Mouse (Mus musculus): ENCODE results near the gene Gm15155. TPM values are rescaled to one million over a fixed set of nuclear protein-coding genes. Genes with fewer than 3 reads are reported as not detected.
"Not testable (repeated sequence)": the region's sequence is repeated elsewhere in the genome, so short reads cannot be mapped to it uniquely, and the experiment has no call there.

Gm15155 gene
- polyA plus RNA-seq, 1 experiment from 2014 or later = not detected

- Histone ChIP-seq H3K4me2 (no peak overlapping the region), H3K27me3 (no peaks in the 10 kb centered on the region), H3K9ac (no peak overlapping the region), H3K4me1 (replicated peaks) (no peaks in the 10 kb centered on the region), H3K27ac (replicated peaks) (no peak overlapping the region), H3K9me3 (replicated peaks) (no peaks in the 10 kb centered on the region), H3K4me3 (replicated peaks) (no peak overlapping the region), H3K36me3 (replicated peaks) (no peaks in the 10 kb centered on the region)
- WGBS (ENCODE audit: insufficient replicate concordance) = 61% methylated on average over 1 of the region's 1 CpGs
- ATAC-seq (ENCODE audit: insufficient read depth) = no peak
Observed at GRCm38 (mm10) chrX:156009756-156010155, 385.2 kb downstream of the Gm15155 start.

- no peak overlapping the region for H3K27ac ChIP-seq (replicated peaks)
- H3K9me3 ChIP-seq (replicated peaks) = no peaks in the 10 kb centered on the region
- H3K27me3 ChIP-seq = no peaks in the 10 kb centered on the region
- H3K4me1 ChIP-seq (replicated peaks) = no peaks in the 10 kb centered on the region
- no peak overlapping the region for H3K4me2 ChIP-seq
- no peak overlapping the region for H3K9ac ChIP-seq
- 30% methylated on average over 2 of the region's 2 CpGs for whole genome bisulfite sequencing (ENCODE audit: insufficient replicate concordance)
- no peak for ATAC-seq (ENCODE audit: insufficient read depth)
- no peak overlapping the region for H3K4me3 ChIP-seq (replicated peaks)
- H3K36me3 ChIP-seq (replicated peaks) = no peaks in the 10 kb centered on the region
Observed at GRCm38 (mm10) chrX:156155776-156156175, 531.2 kb downstream of the Gm15155 start.

GRCm38 (mm10) chrX:156171587-156171986, 547.0 kb downstream of the Gm15155 start:
- Histone ChIP-seq H3K4me2 (no peak overlapping the region), H3K9me3 (replicated peaks) (no peaks in the 10 kb centered on the region), H3K27ac (replicated peaks) (no peak overlapping the region), H3K4me1 (replicated peaks) (no peaks in the 10 kb centered on the region), H3K27me3 (no peaks in the 10 kb centered on the region), H3K9ac (no peak overlapping the region), H3K4me3 (replicated peaks) (no peak overlapping the region), H3K36me3 (replicated peaks) (no peaks in the 10 kb centered on the region)
- no peak for ATAC-seq (ENCODE audit: insufficient read depth)

GRCm38 (mm10) chrX:156303806-156304205, 679.3 kb downstream of the Gm15155 start:
- not testable (repeated sequence) for ATAC-seq (ENCODE audit: insufficient read depth); H3K4me2 ChIP-seq; H3K9ac ChIP-seq; H3K4me3 ChIP-seq (replicated peaks); H3K36me3 ChIP-seq (replicated peaks); H3K27me3 ChIP-seq; H3K27ac ChIP-seq (replicated peaks); H3K9me3 ChIP-seq (replicated peaks); H3K4me1 ChIP-seq (replicated peaks)

Other genes starting within 250 kb of the Gm15155 start
- gene Ptchd1, start 927 bp upstream of the Gm15155 start, polyA plus RNA-seq (2015; fragmentation: Nextera tagmentation; extraction: Ambion mirVana) = not detected in 2 replicates